Mouse (Mus musculus): ENCODE data around the gene Gm17657. TPM values are rescaled to one million over a fixed set of nuclear protein-coding genes. Genes with fewer than 3 reads are reported as not detected.

The Gm17657 gene
- 1.6 and 2.4 TPM in 2 replicates for polyA plus RNA-seq (2011; ENCODE audit: insufficient read depth, insufficient read length, low read depth, missing spikeins)

- Histone ChIP-seq H3K36me3 (ENCODE audit: control insufficient read depth, insufficient read depth, low read length, poor library complexity, severe bottlenecking) (no peaks in the 10 kb centered on the region), H3K4me3 (ENCODE audit: low read depth, low read length) (peak within 1 kb of the TSS; percentile 91), H3K9ac (ENCODE audit: low read depth, poor library complexity, severe bottlenecking) (peak within 1 kb of the TSS; percentile 93), H3K27ac (ENCODE audit: insufficient read depth, low read length) (no peak within 1 kb of the TSS), H3K27me3 (ENCODE audit: control insufficient read depth, insufficient read depth, low read length, poor library complexity, severe bottlenecking) (no peaks in the 10 kb centered on the region), H3K4me1 (ENCODE audit: control insufficient read depth, insufficient read depth, low read length) (no peaks in the 10 kb centered on the region), H3K9me3 (replicated peaks; ENCODE audit: control insufficient read depth, insufficient read depth, low read length, poor library complexity, severe bottlenecking) (no peaks in the 10 kb centered on the region)
- TF ChIP-seq EP300 (IDR thresholded peaks at IDR 0.05; ENCODE audit: insufficient read depth, low read depth, low read length) (no peak), CTCF (IDR thresholded peaks at IDR 0.05; ENCODE audit: low read depth, low read length) (no peak), POLR2A (IDR thresholded peaks at IDR 0.05; ENCODE audit: insufficient read depth, low read length) (no peak)
These were observed at the start of gene Gm17657, which contains the start of gene Tbc1d22b for GRCm38 (mm10) chr17:29549543-29550428. TSS of gene Gm17657 (minus strand) at chr17:29549638. TSS of gene Tbc1d22b (plus strand) at chr17:29549785.

- Histone ChIP-seq H3K27ac (ENCODE audit: insufficient read depth, low read length) (no peak overlapping the region), H3K4me1 (ENCODE audit: control insufficient read depth, insufficient read depth, low read length) (no peaks in the 10 kb centered on the region), H3K4me3 (ENCODE audit: low read depth, low read length) (no peak overlapping the region), H3K36me3 (ENCODE audit: control insufficient read depth, insufficient read depth, low read length, poor library complexity, severe bottlenecking) (no peaks in the 10 kb centered on the region), H3K9ac (ENCODE audit: low read depth, poor library complexity, severe bottlenecking) (no peak overlapping the region), H3K9me3 (replicated peaks; ENCODE audit: control insufficient read depth, insufficient read depth, low read length, poor library complexity, severe bottlenecking) (no peaks in the 10 kb centered on the region), H3K27me3 (ENCODE audit: control insufficient read depth, insufficient read depth, low read length, poor library complexity, severe bottlenecking) (no peaks in the 10 kb centered on the region)
- no peak for TF ChIP-seq CTCF (IDR thresholded peaks at IDR 0.05; ENCODE audit: low read depth, low read length)
- no peak for TF ChIP-seq POLR2A (IDR thresholded peaks at IDR 0.05; ENCODE audit: insufficient read depth, low read length)
These were observed 49.6 kb upstream of the Gm17657 start for GRCm38 (mm10) chr17:29599051-29599450.

- Histone ChIP-seq H3K27me3 (ENCODE audit: control insufficient read depth, insufficient read depth, low read length, poor library complexity, severe bottlenecking) (no peaks in the 10 kb centered on the region), H3K4me1 (ENCODE audit: control insufficient read depth, insufficient read depth, low read length) (no peaks in the 10 kb centered on the region), H3K27ac (ENCODE audit: insufficient read depth, low read length) (no peak overlapping the region), H3K9me3 (replicated peaks; ENCODE audit: control insufficient read depth, insufficient read depth, low read length, poor library complexity, severe bottlenecking) (no peaks in the 10 kb centered on the region), H3K36me3 (ENCODE audit: control insufficient read depth, insufficient read depth, low read length, poor library complexity, severe bottlenecking) (no peaks in the 10 kb centered on the region), H3K4me3 (ENCODE audit: low read depth, low read length) (no peak overlapping the region), H3K9ac (ENCODE audit: low read depth, poor library complexity, severe bottlenecking) (no peak overlapping the region)
- no peak for TF ChIP-seq EP300 (IDR thresholded peaks at IDR 0.05; ENCODE audit: insufficient read depth, low read depth, low read length)
- TF ChIP-seq POLR2A (IDR thresholded peaks at IDR 0.05; ENCODE audit: insufficient read depth, low read length), result no peak
- TF ChIP-seq CTCF (IDR thresholded peaks at IDR 0.05; ENCODE audit: low read depth, low read length), result no peak
These were observed 47.3 kb upstream of the Gm17657 start for GRCm38 (mm10) chr17:29596771-29597132.

- no peaks in the 10 kb centered on the region for H3K36me3 ChIP-seq (ENCODE audit: control insufficient read depth, insufficient read depth, low read length, poor library complexity, severe bottlenecking)
- no peak overlapping the region for H3K9ac ChIP-seq (ENCODE audit: low read depth, poor library complexity, severe bottlenecking)
- no peak overlapping the region for H3K27ac ChIP-seq (ENCODE audit: insufficient read depth, low read length)
These were observed 46.7 kb upstream of the Gm17657 start for GRCm38 (mm10) chr17:29595891-29596770.

GRCm38 (mm10) chr17:29589221-29589898, 39.9 kb upstream of the Gm17657 start:
- Histone ChIP-seq H3K4me3 (ENCODE audit: low read depth, low read length) (no peak overlapping the region), H3K9me3 (replicated peaks; ENCODE audit: control insufficient read depth, insufficient read depth, low read length, poor library complexity, severe bottlenecking) (no peaks in the 10 kb centered on the region), H3K9ac (ENCODE audit: low read depth, poor library complexity, severe bottlenecking) (no peak overlapping the region), H3K27ac (ENCODE audit: insufficient read depth, low read length) (no peak overlapping the region), H3K27me3 (ENCODE audit: control insufficient read depth, insufficient read depth, low read length, poor library complexity, severe bottlenecking) (no peaks in the 10 kb centered on the region), H3K36me3 (ENCODE audit: control insufficient read depth, insufficient read depth, low read length, poor library complexity, severe bottlenecking) (no peaks in the 10 kb centered on the region), H3K4me1 (ENCODE audit: control insufficient read depth, insufficient read depth, low read length) (no peaks in the 10 kb centered on the region)
- TF ChIP-seq POLR2A (IDR thresholded peaks at IDR 0.05; ENCODE audit: insufficient read depth, low read length) (no peak), EP300 (IDR thresholded peaks at IDR 0.05; ENCODE audit: insufficient read depth, low read depth, low read length) (no peak), CTCF (IDR thresholded peaks at IDR 0.05; ENCODE audit: low read depth, low read length) (no peak)

More at GRCm38 (mm10) chr17:29595891-29596770, 46.7 kb upstream of the Gm17657 start:
- Histone ChIP-seq H3K9me3 (replicated peaks; ENCODE audit: control insufficient read depth, insufficient read depth, low read length, poor library complexity, severe bottlenecking) (no peaks in the 10 kb centered on the region), H3K27me3 (ENCODE audit: control insufficient read depth, insufficient read depth, low read length, poor library complexity, severe bottlenecking) (no peaks in the 10 kb centered on the region), H3K4me3 (ENCODE audit: low read depth, low read length) (no peak overlapping the region), H3K4me1 (ENCODE audit: control insufficient read depth, insufficient read depth, low read length) (no peaks in the 10 kb centered on the region)
- no peak for TF ChIP-seq EP300 (IDR thresholded peaks at IDR 0.05; ENCODE audit: insufficient read depth, low read depth, low read length)
- no peak for TF ChIP-seq POLR2A (IDR thresholded peaks at IDR 0.05; ENCODE audit: insufficient read depth, low read length)

Measured in ES-Bruce4 (cell line).